ENCODE assay signal across 24 mouse cellular contexts in genomic region chr3:141919661-141920060, GRCm38 (mm10).
"Had no signal": no experiment of that assay in that cellular context is flagged by ENCODE, and none has a peak within 500 bp of the region (broad histone marks: within the 10 kb centered on the region; RNA-seq: fewer than 3 reads in every experiment).

No protein-coding gene starts in this region.

- H3K36me3 ChIP-seq: kidney, embryonic 15.5 days; limb, embryonic 12.5 days; liver, embryonic 13.5 days; midbrain, embryonic 10.5 days; midbrain, embryonic 13.5 days; neural tube, embryonic 13.5 days had no signal

- H3K9ac ChIP-seq: kidney, embryonic 15.5 days; limb, embryonic 12.5 days; liver, embryonic 13.5 days; lung, embryonic 14.5 days; midbrain, embryonic 13.5 days; neural tube, embryonic 13.5 days had no signal

- H3K27ac ChIP-seq: kidney, embryonic 15.5 days; left cerebral cortex, adult 2 months; limb, embryonic 12.5 days; liver, embryonic 13.5 days; midbrain, embryonic 10.5 days; midbrain, embryonic 13.5 days; neural tube, embryonic 13.5 days; stomach, postnatal 0 days had no signal

- H3K4me2 ChIP-seq: kidney, embryonic 15.5 days; limb, embryonic 12.5 days; liver, embryonic 13.5 days; lung, embryonic 14.5 days; midbrain, embryonic 13.5 days; neural tube, embryonic 13.5 days had no signal

- H3K9me3 ChIP-seq: kidney, embryonic 15.5 days; limb, embryonic 12.5 days; liver, embryonic 13.5 days; megakaryocyte, embryonic 14.5 days; midbrain, embryonic 10.5 days; midbrain, embryonic 13.5 days; neural tube, embryonic 13.5 days had no signal

- H3K4me3 ChIP-seq: kidney, embryonic 15.5 days; left cerebral cortex, adult 2 months; limb, embryonic 12.5 days; liver, embryonic 13.5 days; megakaryocyte, embryonic 14.5 days; midbrain, embryonic 10.5 days; midbrain, embryonic 13.5 days; myocyte; neural tube, embryonic 13.5 days had no signal

- H3K4me1 ChIP-seq: liver, embryonic 13.5 days; megakaryocyte, embryonic 14.5 days; midbrain, embryonic 13.5 days; neural tube, embryonic 13.5 days had no signal

- H3K27me3 ChIP-seq: kidney, embryonic 15.5 days; liver, embryonic 13.5 days; megakaryocyte, embryonic 14.5 days; midbrain, embryonic 13.5 days; neural tube, embryonic 13.5 days had no signal

- DNase-seq: kidney, adult 8-10 months; kidney, postnatal 10 days; kidney, postnatal 36 days; layer of hippocampus, postnatal 36 days; liver, embryonic 13.5 days; lung, embryonic 14.5 days; lung, postnatal 36 days; right cerebral cortex, adult 18-20 months; right cerebral cortex, postnatal 14 days; right cerebral cortex, postnatal 4 days; thymus, adult 2 months; thymus, postnatal 14 days; thymus, postnatal 4 days had no signal

- ATAC-seq: lung, postnatal 0 days; midbrain, embryonic 13.5 days; midbrain, embryonic 16.5 days had no signal
